Mouse (Mus musculus) bone marrow macrophage, adult 2 months (primary cell): Measurements from ENCODE around the gene Lipe.

ENCODE experiments used
- CTCF ChIP-seq: IDR thresholded peaks from 2 replicates; pipeline ENCODE4 v1.5.1; 2012; ENCODE audit warnings: low read depth, mild to moderate bottlenecking, low read length, moderate library complexity
- POLR2A ChIP-seq: IDR thresholded peaks from 2 replicates; pipeline ENCODE4 v1.6.1; 2012; ENCODE audit warnings: mild to moderate bottlenecking, low read depth, low read length, borderline replicate concordance

DNA sequence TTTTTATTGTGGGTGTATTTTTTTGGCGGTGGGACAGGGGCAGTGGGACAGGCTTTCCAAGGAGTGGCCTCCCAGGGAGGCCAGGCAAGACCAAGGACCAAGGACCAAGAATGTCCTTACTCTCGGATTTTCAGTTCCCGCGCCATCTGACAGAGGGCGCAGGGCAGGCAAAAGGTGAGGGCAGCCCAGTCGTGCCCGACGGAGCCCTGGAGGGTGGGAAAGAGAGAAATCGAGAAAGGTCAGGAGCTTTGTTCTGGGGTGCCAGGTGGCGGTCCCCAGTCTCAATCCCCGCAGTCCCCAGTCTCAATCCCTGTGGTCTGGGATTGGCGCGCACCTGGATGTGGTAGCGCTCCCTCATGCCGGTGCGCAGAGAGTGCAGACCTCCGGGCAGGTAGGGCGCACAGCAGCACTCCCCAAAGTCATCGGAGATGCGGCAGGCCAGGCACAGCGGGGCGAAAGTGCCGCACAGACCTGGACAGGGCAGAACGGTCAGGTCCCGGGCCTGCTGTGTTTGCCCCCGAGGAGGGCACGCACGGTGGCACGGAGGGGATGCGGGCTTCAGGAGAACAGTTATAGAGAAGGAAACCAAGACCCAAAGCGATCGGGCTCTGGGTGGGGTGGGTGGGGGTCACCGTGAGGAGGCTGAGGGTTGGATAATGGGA, 30.7 kb downstream of the Lipe start:
- peak; percentile 8; the same call in 1 of the 2 replicates for TF ChIP-seq CTCF
- no peak for TF ChIP-seq POLR2A
